Mouse (Mus musculus) gastrocnemius, postnatal 14 days (tissue): ENCODE data around the gene Crybb1. TPM values are rescaled to one million over a fixed set of nuclear protein-coding genes. Genes with fewer than 3 reads are reported as not detected.

Experiments
- DNase-seq: peaks from one replicate; pipeline ENCODE4 v3.0.0; 2021; ENCODE audit warnings: mixed read lengths
- intact Hi-C: fragments of 180-260 bp; cut with DNase I; formaldehyde crosslinking; loops from one replicate; pipeline ENCODE4 v1.15.1; 2025; ENCODE audit warnings: low total_unique reads
- total RNA-seq, 2 experiments: library from RNA; stranded (reverse); gene quantifications; 2 replicates each; pipeline ENCODE4 v1.2.3; 2021

The Crybb1 gene
- total RNA-seq, 2 experiments from 2014 or later, result 1.9 to 2.0 TPM

- intact Hi-C loops, result no loop called here
These were observed 39.9 kb downstream of the Crybb1 start for GRCm38 (mm10) chr5:112295564-112295963.

GRCm38 (mm10) chr5:112296404-112297181, 41.0 kb downstream of the Crybb1 start:
- intact Hi-C loops, result no loop called here
- no peak for DNase-seq

More at GRCm38 (mm10) chr5:112295564-112295963, 39.9 kb downstream of the Crybb1 start:
- DNase-seq, result no peak

- no peak for DNase-seq
- intact Hi-C loops, result no loop called here
These were observed 41.6 kb downstream of the Crybb1 start for GRCm38 (mm10) chr5:112297257-112297656.

- DNase-seq, result no peak
- intact Hi-C loops, result no loop called here
These were observed 42.8 kb downstream of the Crybb1 start for GRCm38 (mm10) chr5:112298226-112298988.

- intact Hi-C loops, result no loop called here
- DNase-seq, result no peak
These were observed 43.8 kb downstream of the Crybb1 start for GRCm38 (mm10) chr5:112299399-112299798.

- no peak for DNase-seq
- intact Hi-C loops, result no loop called here
These were observed 44.5 kb downstream of the Crybb1 start for GRCm38 (mm10) chr5:112300112-112300511.

GRCm38 (mm10) chr5:112300721-112301308, 45.2 kb downstream of the Crybb1 start:
- intact Hi-C loops, result no loop called here
- no peak for DNase-seq

- DNase-seq, result no peak
- intact Hi-C loops, result no loop called here
These were observed 46.1 kb downstream of the Crybb1 start for GRCm38 (mm10) chr5:112301694-112302093.

GRCm38 (mm10) chr5:112302310-112302709, 46.7 kb downstream of the Crybb1 start:
- DNase-seq, result no peak
- intact Hi-C loops, result no loop called here

- intact Hi-C loops, result no loop called here
These were observed 50.2 kb downstream of the Crybb1 start for GRCm38 (mm10) chr5:112305842-112306241.

GRCm38 (mm10) chr5:112313222-112313885, 57.7 kb downstream of the Crybb1 start:
- intact Hi-C loops, result no loop called here
- DNase-seq, result no peak

More at GRCm38 (mm10) chr5:112305842-112306241, 50.2 kb downstream of the Crybb1 start:
- no peak for DNase-seq

GRCm38 (mm10) chr5:112316468-112316867, 60.9 kb downstream of the Crybb1 start:
- intact Hi-C loops, result no loop called here
- DNase-seq, result no peak

- no peak for DNase-seq
- intact Hi-C loops, result no loop called here
These were observed 61.7 kb downstream of the Crybb1 start for GRCm38 (mm10) chr5:112317328-112317727.

Other genes with a start within 250 kb of the Crybb1 start
- under 1 TPM; 0.42 to 0.68 TPM for gene Cryba4, start 3.3 kb upstream of the Crybb1 start, total RNA-seq
- gene Tpst2, start 20.9 kb downstream of the Crybb1 start, total RNA-seq, result 10 to 100 TPM; 17.4 to 23.4 TPM
- gene Tfip11, start 70.5 kb downstream of the Crybb1 start, total RNA-seq, result 10 to 100 TPM; 12.0 to 13.2 TPM
- 1 to 10 TPM; 3.2 to 3.3 TPM for gene Srrd, start 87.2 kb downstream of the Crybb1 start, total RNA-seq
- gene Hps4, start 87.3 kb downstream of the Crybb1 start, total RNA-seq, result 1 to 10 TPM; 4.8 to 6.9 TPM
- gene Gm6583, start 100.2 kb downstream of the Crybb1 start, total RNA-seq, result not detected
- gene Asphd2, start 139.1 kb downstream of the Crybb1 start, total RNA-seq, result 1 to 10 TPM in 1 of 2 experiments, under 1 TPM in 1; 0.33 to 1.0 TPM
- not detected for gene Gm6588, start 193.6 kb downstream of the Crybb1 start, total RNA-seq